Mouse (Mus musculus) limb, embryonic 13.5 days (tissue): ENCODE data around the gene Gm45713. TPM values are rescaled to one million over a fixed set of nuclear protein-coding genes. Genes with fewer than 3 reads are reported as not detected.

ENCODE experiments used
- ATAC-seq: fragments of 200-750 bp; cut with Nextera tagmentation; 2 replicates; pipeline ENCODE4 v1.8.0; 2017; ENCODE audit warnings: low read depth, moderate number of reproducible peaks, moderate TSS enrichment; ENCODE audit not compliant: low FRiP score
- H3K27ac ChIP-seq: fragments of 300-500 bp; sonication (generic); 2 replicates; pipeline ENCODE4 v1.5.1; 2015; ENCODE audit warnings: inconsistent platforms, mild to moderate bottlenecking, moderate library complexity
- H3K27me3 ChIP-seq: fragments of 300-500 bp; sonication (generic); 2 replicates; pipeline ENCODE4 v1.6.1; 2015; ENCODE audit warnings: mild to moderate bottlenecking, inconsistent platforms
- H3K36me3 ChIP-seq: fragments of 300-500 bp; sonication (generic); 2 replicates; pipeline ENCODE4 v1.6.1; 2015; ENCODE audit warnings: inconsistent platforms, mild to moderate bottlenecking, moderate library complexity
- H3K4me1 ChIP-seq: fragments of 300-500 bp; sonication (generic); 2 replicates; pipeline ENCODE4 v1.6.1; 2015; ENCODE audit warnings: inconsistent platforms
- H3K4me2 ChIP-seq: fragments of 300-500 bp; sonication (generic); replicated peaks from 2 replicates; pipeline ENCODE4 v1.6.1; 2015; ENCODE audit warnings: inconsistent platforms, mild to moderate bottlenecking, moderate library complexity
- H3K4me3 ChIP-seq: fragments of 300-500 bp; sonication (generic); 2 replicates; pipeline ENCODE4 v1.5.1; 2015; ENCODE audit warnings: moderate library complexity, mild to moderate bottlenecking, inconsistent platforms
- H3K9ac ChIP-seq: fragments of 300-500 bp; sonication (generic); 2 replicates; pipeline ENCODE4 v1.6.1; 2015; ENCODE audit warnings: mild to moderate bottlenecking, inconsistent platforms
- H3K9me3 ChIP-seq: fragments of 300-500 bp; sonication (generic); 2 replicates; pipeline ENCODE4 v1.6.1; 2016; ENCODE audit warnings: inconsistent platforms
- WGBS: fragments of 180-500 bp; shearing (Covaris S2); methylation state at CpG from one replicate; pipeline ENCODE4 v1.1.7; 2015; 5-methylcytosine and 5-hydroxymethylcytosine counted together
- polyA plus RNA-seq: library from polyadenylated mRNA; unstranded; fragments of >200 nt; fragmentation: Nextera tagmentation; extraction: Ambion mirVana; gene quantifications from 2 replicates; pipeline ENCODE4 v1.2.1, GENCODE M21; 2015

Gene Gm45713
- polyA plus RNA-seq, 1 experiment from 2014 or later, result 0.75 TPM

- ATAC-seq, result no peak
- WGBS, result 76% methylated on average over 13 of the region's 13 CpGs
- Histone ChIP-seq H3K27me3 (no peaks in the 10 kb centered on the region), H3K9me3 (no peaks in the 10 kb centered on the region), H3K4me1 (peaks cover 40% of the 10 kb centered on the region), H3K4me3 (peak overlapping the region; percentile 72), H3K4me2 (peak overlapping the region; percentile 74), H3K36me3 (peaks cover 49% of the 10 kb centered on the region), H3K9ac (peak overlapping the region; percentile 92), H3K27ac (peak overlapping the region; percentile 92)
Observed at GRCm38 (mm10) chr7:45090251-45090977, 45.6 kb downstream of the Gm45713 start.

DNA sequence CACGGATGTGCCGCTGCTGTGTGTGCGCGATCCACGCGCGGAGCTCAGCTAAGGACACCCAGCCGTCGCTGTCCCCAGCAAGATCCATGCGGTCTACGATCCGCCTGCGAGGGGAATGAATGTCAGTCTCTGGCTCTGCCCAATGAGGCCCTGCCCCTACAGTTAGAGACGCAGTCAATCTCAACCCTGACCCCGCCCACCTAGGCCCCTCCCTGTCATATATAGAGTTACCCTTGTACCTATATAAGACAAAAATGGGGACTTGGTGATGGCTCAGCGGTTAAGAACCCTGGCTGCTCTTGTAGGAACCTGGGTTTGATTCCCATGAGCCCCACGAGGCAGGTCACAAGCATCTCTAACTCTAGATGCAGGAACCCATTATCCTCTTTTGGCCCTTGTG, 47.4 kb downstream of the Gm45713 start:
- Histone ChIP-seq H3K9ac (no peak overlapping the region), H3K4me2 (no peak overlapping the region), H3K27ac (no peak overlapping the region), H3K4me1 (peaks cover 25% of the 10 kb centered on the region), H3K27me3 (no peaks in the 10 kb centered on the region), H3K9me3 (no peaks in the 10 kb centered on the region), H3K4me3 (no peak overlapping the region), H3K36me3 (peaks cover 64% of the 10 kb centered on the region)
- ATAC-seq, result no peak
- WGBS, result 94% methylated on average over 17 of the region's 17 CpGs

- Histone ChIP-seq H3K27ac (no peak overlapping the region), H3K9me3 (0 out of 2 replicates have a peak, but pooled peaks cover 3% of the 10 kb centered on the region), H3K36me3 (peaks cover 80% of the 10 kb centered on the region), H3K4me1 (peaks cover 23% of the 10 kb centered on the region), H3K4me2 (no peak overlapping the region), H3K27me3 (no peaks in the 10 kb centered on the region), H3K9ac (no peak overlapping the region), H3K4me3 (no peak overlapping the region)
- WGBS, result 84% methylated on average over 4 of the region's 4 CpGs
- no peak for ATAC-seq
Observed at GRCm38 (mm10) chr7:45086084-45086483, 49.9 kb downstream of the Gm45713 start.

DNA sequence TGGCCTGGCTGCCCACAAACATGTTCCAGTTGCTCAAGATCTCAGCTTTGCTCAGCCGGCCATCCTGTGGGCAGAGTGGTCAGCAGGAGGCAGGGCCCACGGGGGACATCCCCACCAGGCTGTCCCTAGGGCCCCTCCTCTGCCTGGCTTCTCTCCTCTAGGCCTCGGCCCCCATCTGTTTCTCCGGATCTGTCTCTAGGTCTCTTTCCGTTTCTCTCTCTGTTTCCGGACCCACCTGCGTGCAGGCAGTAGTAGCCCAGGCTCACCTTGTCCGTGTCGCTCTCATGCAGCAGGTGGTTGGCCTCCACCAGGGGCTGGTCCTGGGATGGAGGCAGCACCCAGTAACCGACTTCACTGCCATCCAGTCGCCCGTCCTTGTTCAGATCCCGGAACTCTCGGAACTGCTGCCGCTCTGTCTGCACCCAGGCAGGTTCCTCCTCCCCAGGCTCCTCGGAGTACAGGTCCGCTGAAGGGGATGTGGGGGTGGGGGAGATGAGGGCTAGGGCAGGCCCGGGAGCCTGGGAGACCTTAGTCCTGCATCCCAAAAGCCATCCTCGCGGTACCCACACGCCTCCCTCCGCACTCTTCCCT, 52.6 kb downstream of the Gm45713 start:
- H3K27ac ChIP-seq, result peak overlapping the region; percentile 63; the same call in 1 of the 2 replicates
- WGBS, result 87% methylated on average over 22 of the region's 22 CpGs
- no peak for ATAC-seq
- H3K36me3 ChIP-seq, result peaks cover 65% of the 10 kb centered on the region
- peaks cover 9% of the 10 kb centered on the region; the same call in 1 of the 2 replicates for H3K4me1 ChIP-seq
- no peaks in the 10 kb centered on the region for H3K27me3 ChIP-seq
- H3K4me2 ChIP-seq, result no peak overlapping the region
- 0 out of 2 replicates have a peak, but pooled peaks cover 3% of the 10 kb centered on the region for H3K9me3 ChIP-seq
- H3K9ac ChIP-seq, result 0 out of 2 replicates have a peak overlapping the region, but pooled peaks have one; percentile 31
- no peak overlapping the region for H3K4me3 ChIP-seq

- Histone ChIP-seq H3K27me3 (no peaks in the 10 kb centered on the region), H3K4me2 (peak overlapping the region; percentile 14; the same call in 1 of the 2 replicates), H3K9ac (0 out of 2 replicates have a peak overlapping the region, but pooled peaks have one; percentile 4), H3K27ac (peak overlapping the region; percentile 63), H3K4me3 (no peak overlapping the region), H3K36me3 (peaks cover 61% of the 10 kb centered on the region), H3K4me1 (peaks cover 9% of the 10 kb centered on the region; the same call in 1 of the 2 replicates), H3K9me3 (0 out of 2 replicates have a peak, but pooled peaks cover 3% of the 10 kb centered on the region)
- WGBS, result 68% methylated on average over 25 of the region's 25 CpGs
- ATAC-seq, result no peak
Observed at GRCm38 (mm10) chr7:45082401-45083299, 53.4 kb downstream of the Gm45713 start.

DNA sequence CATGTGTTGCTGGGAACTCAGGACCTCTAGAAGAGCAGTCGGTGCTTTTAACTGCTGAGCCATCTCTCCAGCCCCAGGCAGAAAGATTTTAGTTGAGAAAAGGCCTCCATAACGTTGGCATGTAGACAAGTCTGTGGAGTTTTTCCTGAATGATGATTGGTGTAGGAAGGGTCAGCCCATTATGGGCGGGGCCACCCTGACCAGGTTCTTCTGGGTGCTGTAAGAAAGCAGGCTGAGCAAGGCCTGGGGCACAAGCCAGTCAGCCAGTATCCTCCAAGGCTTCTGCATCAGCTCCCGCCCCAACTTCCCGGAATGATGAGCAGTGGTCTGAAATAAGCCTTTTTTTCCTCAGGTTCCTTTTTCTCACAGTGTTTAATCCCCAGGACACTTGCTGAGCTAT, 55.0 kb downstream of the Gm45713 start:
- no peak overlapping the region for H3K27ac ChIP-seq
- no peak overlapping the region for H3K4me3 ChIP-seq
- H3K36me3 ChIP-seq, result peaks cover 61% of the 10 kb centered on the region
- peaks cover 9% of the 10 kb centered on the region; the same call in 1 of the 2 replicates for H3K4me1 ChIP-seq
- no peak overlapping the region for H3K9ac ChIP-seq
- H3K4me2 ChIP-seq, result no peak overlapping the region
- H3K27me3 ChIP-seq, result no peaks in the 10 kb centered on the region
- WGBS, result 49% methylated on average over 5 of the region's 5 CpGs
- no peak for ATAC-seq
- H3K9me3 ChIP-seq, result 0 out of 2 replicates have a peak, but pooled peaks cover 3% of the 10 kb centered on the region

DNA sequence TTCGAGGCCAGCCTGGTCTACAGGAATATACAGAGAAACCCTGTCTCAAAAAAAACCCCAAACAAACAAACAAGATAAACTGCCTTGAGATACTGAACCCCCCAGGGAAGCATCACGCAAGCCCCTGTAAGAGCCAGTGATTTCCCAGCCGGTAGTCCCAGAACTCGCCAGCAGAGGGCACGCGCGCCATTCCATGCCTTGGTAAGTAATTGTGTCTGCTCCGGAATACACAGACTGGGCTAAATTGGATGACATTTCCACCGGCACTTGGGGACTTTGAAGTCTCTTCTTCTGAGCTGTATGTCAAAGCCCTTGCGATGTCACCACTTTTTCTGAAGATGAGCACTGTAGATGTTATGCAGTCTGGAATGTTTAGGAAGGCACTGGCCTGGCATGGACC, 56.2 kb downstream of the Gm45713 start:
- peak; percentile 21; the same call in 1 of the 2 replicates for ATAC-seq
- H3K4me3 ChIP-seq, result no peak overlapping the region
- H3K27ac ChIP-seq, result no peak overlapping the region
- H3K9me3 ChIP-seq, result 0 out of 2 replicates have a peak, but pooled peaks cover 3% of the 10 kb centered on the region
- H3K27me3 ChIP-seq, result no peaks in the 10 kb centered on the region
- H3K36me3 ChIP-seq, result peaks cover 61% of the 10 kb centered on the region
- H3K4me1 ChIP-seq, result peaks cover 9% of the 10 kb centered on the region; the same call in 1 of the 2 replicates
- 1% methylated on average over 10 of the region's 10 CpGs for WGBS
- H3K9ac ChIP-seq, result no peak overlapping the region
- no peak overlapping the region for H3K4me2 ChIP-seq

- ATAC-seq, result no peak
- Histone ChIP-seq H3K9ac (no peak overlapping the region), H3K9me3 (0 out of 2 replicates have a peak, but pooled peaks cover 3% of the 10 kb centered on the region), H3K4me3 (no peak overlapping the region), H3K4me1 (peaks cover 9% of the 10 kb centered on the region; the same call in 1 of the 2 replicates), H3K4me2 (no peak overlapping the region), H3K27ac (no peak overlapping the region), H3K36me3 (peaks cover 61% of the 10 kb centered on the region), H3K27me3 (no peaks in the 10 kb centered on the region)
- WGBS, result 43% methylated on average over 9 of the region's 9 CpGs
Observed at GRCm38 (mm10) chr7:45078513-45078912, 57.5 kb downstream of the Gm45713 start.

DNA sequence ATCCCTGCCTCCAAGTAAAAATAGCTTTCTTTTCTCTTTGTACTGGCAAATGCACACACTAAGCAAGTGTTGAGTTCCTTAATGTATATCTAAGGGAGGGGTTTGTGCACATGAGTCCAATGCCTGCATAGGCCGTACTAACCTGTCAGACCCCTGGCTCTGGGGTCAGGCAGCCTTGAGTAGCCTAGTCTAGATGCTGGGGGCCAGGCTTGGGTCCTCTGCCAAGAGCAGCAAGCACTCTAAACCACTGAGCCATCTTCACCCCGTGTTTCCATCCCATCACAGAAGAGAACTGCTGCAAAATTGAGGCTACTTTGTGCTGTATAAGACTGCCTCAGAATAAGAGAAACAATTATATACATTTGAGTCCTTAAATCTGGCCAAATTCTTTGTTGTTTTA, 58.2 kb downstream of the Gm45713 start:
- no peaks in the 10 kb centered on the region for H3K27me3 ChIP-seq
- no peak for ATAC-seq
- H3K9me3 ChIP-seq, result 0 out of 2 replicates have a peak, but pooled peaks cover 3% of the 10 kb centered on the region
- peaks cover 58% of the 10 kb centered on the region for H3K36me3 ChIP-seq
- H3K4me3 ChIP-seq, result no peak overlapping the region
- no peak overlapping the region for H3K9ac ChIP-seq
- H3K4me1 ChIP-seq, result peaks cover 5% of the 10 kb centered on the region; the same call in 1 of the 2 replicates
- no peak overlapping the region for H3K4me2 ChIP-seq
- 92% methylated on average over 2 of the region's 2 CpGs for WGBS
- no peak overlapping the region for H3K27ac ChIP-seq

DNA sequence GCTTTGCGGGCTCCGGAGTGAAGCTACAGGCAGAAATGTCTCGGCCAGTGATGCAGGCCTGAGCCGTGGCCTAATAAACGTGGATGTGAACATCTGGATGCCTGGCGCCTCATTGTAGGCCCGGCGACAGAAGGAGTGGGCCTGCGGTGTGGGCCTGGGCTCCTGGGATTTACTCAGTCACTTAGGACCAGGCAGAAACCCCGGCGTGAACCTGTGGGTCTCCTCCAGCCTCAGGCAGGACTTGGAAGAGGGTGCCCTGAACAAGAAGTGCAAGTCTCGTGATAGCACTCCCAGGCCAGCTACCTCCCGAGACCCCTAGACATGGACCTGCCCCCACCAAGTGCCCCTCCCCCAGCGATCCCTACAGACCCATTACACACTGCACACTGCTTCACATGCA, 58.7 kb downstream of the Gm45713 start:
- Histone ChIP-seq H3K9me3 (0 out of 2 replicates have a peak, but pooled peaks cover 3% of the 10 kb centered on the region), H3K4me2 (no peak overlapping the region), H3K27me3 (no peaks in the 10 kb centered on the region), H3K36me3 (peaks cover 53% of the 10 kb centered on the region), H3K4me1 (no peaks in the 10 kb centered on the region; the same call in 1 of the 2 replicates), H3K9ac (no peak overlapping the region), H3K4me3 (no peak overlapping the region), H3K27ac (no peak overlapping the region)
- WGBS, result 78% methylated on average over 14 of the region's 14 CpGs
- ATAC-seq, result no peak

DNA sequence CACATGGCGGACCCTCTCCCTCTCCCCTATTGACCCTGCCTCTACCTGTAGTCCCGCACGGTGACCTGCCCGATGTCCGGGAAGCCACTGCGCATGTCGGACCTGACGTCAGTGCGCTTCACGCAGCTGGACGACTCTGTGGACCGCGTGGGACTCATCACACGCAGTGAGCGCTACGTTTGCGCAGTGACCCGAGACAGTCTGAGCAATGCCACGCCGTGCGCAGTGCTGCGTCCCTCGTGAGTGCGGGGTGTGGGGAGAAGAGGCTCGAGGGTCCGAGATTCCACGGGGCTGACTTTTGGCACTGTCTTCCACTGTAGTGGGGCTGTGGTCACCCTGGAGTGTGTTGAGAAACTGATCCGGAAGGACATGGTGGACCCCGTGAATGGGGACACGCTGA, 59.5 kb downstream of the Gm45713 start:
- Histone ChIP-seq H3K36me3 (peaks cover 51% of the 10 kb centered on the region), H3K4me2 (no peak overlapping the region), H3K27ac (no peak overlapping the region), H3K9ac (no peak overlapping the region), H3K4me1 (no peaks in the 10 kb centered on the region; the same call in 1 of the 2 replicates), H3K4me3 (no peak overlapping the region), H3K9me3 (0 out of 2 replicates have a peak, but pooled peaks cover 3% of the 10 kb centered on the region), H3K27me3 (no peaks in the 10 kb centered on the region)
- 85% methylated on average over 30 of the region's 30 CpGs for WGBS
- no peak for ATAC-seq
